Mouse (Mus musculus): ENCODE results near the gene Olfr1110. TPM values are rescaled to one million over a fixed set of nuclear protein-coding genes. Genes with fewer than 3 reads are reported as not detected.
"Not testable (repeated sequence)": the region's sequence is repeated elsewhere in the genome, so short reads cannot be mapped to it uniquely, and the experiment has no call there.

Gene Olfr1110
- not detected for total RNA-seq (2021)
- long read RNA-seq, experiment 1: 0 reads
- long read RNA-seq, experiment 2: 0 reads

DNA sequence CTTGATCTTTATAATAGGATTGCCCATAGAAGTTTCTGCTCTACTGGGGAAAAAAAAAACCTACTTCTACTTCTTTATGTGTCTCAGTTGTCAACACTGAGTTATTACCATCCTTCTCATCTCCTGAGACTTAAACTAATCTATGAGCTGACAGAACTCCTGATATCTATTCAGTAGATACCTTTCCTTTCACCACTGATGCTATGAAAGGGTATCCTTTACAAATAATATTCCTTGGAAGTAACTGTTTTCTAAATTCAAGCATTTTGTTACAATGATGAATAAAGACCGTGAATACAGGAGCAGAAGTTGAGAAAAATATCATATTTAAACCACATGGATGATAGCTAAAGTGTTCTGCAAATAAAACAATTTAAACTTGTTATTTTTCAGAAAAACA lies at the start of gene Olfr1110:
TSS of gene Olfr1110 (minus strand) at position 101 of the 400 bp plus-strand sequence.
- DNase-seq (ENCODE audit: low spot score in 2 of 2): no peak

GRCm38 (mm10) chr2:87187498-87187897 lies 47.4 kb upstream of the Olfr1110 start, which contains the start of gene Olfr1112:
Gene Olfr1112 (plus strand): TSS chr2:87187798.
- no peak for DNase-seq (ENCODE audit: low spot score in 2 of 2)

- not testable (repeated sequence) for DNase-seq (ENCODE audit: low spot score in 2 of 2)
Observed at GRCm38 (mm10) chr2:87167731-87168130, 27.6 kb upstream of the Olfr1110 start.

DNA sequence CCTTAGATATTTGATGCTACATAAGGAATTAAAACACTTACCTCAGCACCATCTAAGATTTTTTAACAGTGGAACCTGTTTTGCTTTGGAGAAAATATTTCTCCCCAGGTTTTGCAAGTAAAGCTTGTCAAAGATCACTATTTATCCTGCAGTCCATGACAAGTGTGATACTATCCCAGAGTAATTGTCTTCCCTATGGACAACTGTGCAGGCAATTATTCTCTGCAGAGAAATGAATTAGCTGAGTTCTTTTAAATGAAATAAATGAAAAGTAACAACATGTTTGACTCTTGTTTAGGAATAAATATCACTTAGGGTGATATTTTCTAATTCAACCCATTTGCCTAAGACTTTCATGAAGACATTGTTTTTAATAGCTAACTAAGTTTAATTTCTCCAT lies 12.4 kb upstream of the Olfr1110 start, which contains the start of gene Olfr1111:
TSS of gene Olfr1111 (minus strand) at position 101 of the 400 bp plus-strand sequence.
- no peak for DNase-seq (ENCODE audit: low spot score in 2 of 2)

GRCm38 (mm10) chr2:87114467-87114866 lies 25.6 kb downstream of the Olfr1110 start, which contains the start of gene Olfr259:
Gene Olfr259 (minus strand): TSS chr2:87114567.
- DNase-seq (ENCODE audit: low spot score in 2 of 2): no peak

DNA sequence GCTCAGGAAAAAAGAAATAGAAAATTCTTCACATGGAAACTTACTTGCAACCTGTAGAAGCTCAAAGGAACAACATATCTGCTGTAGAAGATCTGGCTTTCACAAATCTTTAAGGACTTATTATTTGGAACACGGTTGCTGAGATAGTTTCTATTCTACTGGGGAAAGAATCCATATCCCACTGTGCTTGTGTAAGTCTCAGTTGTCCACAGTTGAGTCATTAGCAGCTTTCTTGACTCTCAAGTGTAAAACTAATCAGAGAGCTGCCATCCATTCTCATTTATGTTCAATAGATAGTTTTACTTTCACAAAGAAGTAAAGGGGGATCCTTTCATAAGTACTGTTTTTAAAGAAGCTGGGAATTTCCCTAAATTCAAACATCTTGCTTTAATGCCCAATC lies 44.2 kb downstream of the Olfr1110 start, which contains the start of gene Olfr1109:
TSS of gene Olfr1109 (minus strand) at position 101 of the 400 bp plus-strand sequence.
- DNase-seq (ENCODE audit: low spot score in 2 of 2): no peak

Other genes with a start within 250 kb of the Olfr1110 start
- not detected for gene Olfr1097, start 248.1 kb downstream of the Olfr1110 start, total RNA-seq (2021)
- not detected for gene Olfr1098, start 215.8 kb downstream of the Olfr1110 start, total RNA-seq (2021)
- not detected for gene Olfr1099, start 179.6 kb downstream of the Olfr1110 start, total RNA-seq (2021)
- gene Olfr1100, start 160.3 kb downstream of the Olfr1110 start, total RNA-seq (2021): not detected
- gene Olfr1101, start 149.1 kb downstream of the Olfr1110 start, total RNA-seq (2021): not detected
- gene Olfr1102, start 141.9 kb downstream of the Olfr1110 start, total RNA-seq (2021): not detected
- gene Olfr1104, start 113.2 kb downstream of the Olfr1110 start, total RNA-seq (2021): not detected
- not detected for gene Olfr1105, start 103.8 kb downstream of the Olfr1110 start, total RNA-seq (2021)
- gene Olfr1106, start 88.0 kb downstream of the Olfr1110 start, total RNA-seq (2021): not detected
- gene Olfr1107, start 64.5 kb downstream of the Olfr1110 start, total RNA-seq (2021): not detected
- gene Olfr1109, start 44.3 kb downstream of the Olfr1110 start, total RNA-seq (2021): not detected
- gene Olfr259, start 25.7 kb downstream of the Olfr1110 start, total RNA-seq (2021): not detected
- not detected for gene Olfr1111, start 12.3 kb upstream of the Olfr1110 start, total RNA-seq (2021)
- gene Olfr1112, start 47.5 kb upstream of the Olfr1110 start, total RNA-seq (2021): not detected
- gene Olfr1113, start 68.7 kb upstream of the Olfr1110 start, total RNA-seq (2021): not detected
- not detected for gene Olfr1115, start 107.7 kb upstream of the Olfr1110 start, total RNA-seq (2021)
- gene Olfr1116, start 127.2 kb upstream of the Olfr1110 start, total RNA-seq (2021): not detected
- gene Olfr1118, start 167.3 kb upstream of the Olfr1110 start, total RNA-seq (2021): not detected
- gene Olfr1120, start 214.5 kb upstream of the Olfr1110 start, total RNA-seq (2021): not detected
- not detected for gene Olfr1121, start 229.6 kb upstream of the Olfr1110 start, total RNA-seq (2021)
- gene Olfr1122, start 245.5 kb upstream of the Olfr1110 start, total RNA-seq (2021): under 1 TPM in 1 of 2 experiments, not detected in 1; 0.06 TPM

Measured in adrenal gland, postnatal 4 days (tissue).